Comparison of ENCODE assay signal across 36 mouse cellular contexts in the genomic region with DNA sequence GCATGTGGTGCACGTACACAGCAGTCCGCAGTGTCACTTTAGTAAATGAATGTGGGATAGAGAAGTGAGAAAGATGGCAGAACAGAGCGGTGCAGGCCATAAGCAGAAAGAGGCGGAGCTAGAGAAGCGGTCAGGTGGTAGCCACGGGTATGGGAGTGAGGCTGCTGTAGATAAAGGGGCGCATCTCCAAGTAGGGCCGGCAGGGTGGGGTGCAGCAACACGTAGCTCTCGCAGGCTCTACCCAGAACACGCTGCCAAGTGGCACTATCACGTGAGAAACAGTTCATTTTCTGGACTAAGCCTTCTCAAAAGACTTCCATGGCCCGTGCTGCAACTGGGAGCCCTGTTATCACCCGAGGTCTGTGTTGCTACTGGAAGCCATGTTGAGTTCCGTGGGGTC. TPM values are rescaled to one million over a fixed set of nuclear protein-coding genes. Genes with fewer than 3 reads are reported as not detected.
DNase-seq lines count a peak whose midpoint lies in the region; ATAC-seq and TF ChIP-seq lines count a peak whose summit lies in the region.
"Had no signal": no experiment of that assay in that cellular context is flagged by ENCODE, and none has a peak within 500 bp of the region (broad histone marks: within the 10 kb centered on the region; RNA-seq: fewer than 3 reads in every experiment).

No protein-coding gene starts in this region.

- DNase-seq in intestine, embryonic 14.5 days (ENCODE audit: low spot score): no peak
- no peak for DNase-seq in ES-E14 (ENCODE audit: low read depth, low spot score)
- no peak for DNase-seq in thymus, postnatal 36 days
- DNase-seq in thymus, postnatal 25 days: no peak
- DNase-seq: adrenal gland, adult 2 months; adrenal gland, postnatal 36 days; cerebellum, adult 2 months; cerebellum, postnatal 14 days; gastrocnemius, postnatal 36 days; heart, adult 18-20 months; heart, postnatal 10 days; kidney, postnatal 25 days; liver, postnatal 0 days; lung, postnatal 10 days; right cerebral cortex, adult 18-20 months; spleen, adult 18-20 months had no signal

- H3K36me3 ChIP-seq in intestine, embryonic 14.5 days (ENCODE audit: control insufficient read depth, insufficient read depth, low read length): 0 out of 2 replicates have a peak, but pooled peaks cover 3% of the 10 kb centered on the region
- no peaks in the 10 kb centered on the region for H3K36me3 ChIP-seq in intestine, embryonic 16.5 days (ENCODE audit: control insufficient read depth, insufficient read depth, low read length)
- H3K36me3 ChIP-seq in E14TG2a.4 (ENCODE audit: insufficient read depth, low read length): no peaks in the 10 kb centered on the region
- no peaks in the 10 kb centered on the region for H3K36me3 ChIP-seq in ES-E14 (ENCODE audit: control insufficient read depth, insufficient read depth, low read length, poor library complexity, severe bottlenecking)
- H3K36me3 ChIP-seq: G1E; hindbrain, embryonic 15.5 days; liver, embryonic 12.5 days; neural tube, embryonic 12.5 days had no signal

- no peak for TF ChIP-seq CTCF in E14TG2a.4 (conservative IDR thresholded peaks at IDR 0.05; ENCODE audit: low read length)

- in situ Hi-C loops in ES-E14 (cut with MboI; ENCODE audit: low sequenced_read_pairs in 2 of 2, unreplicated experiment in 2 of 2): no loop called here

- H3K27me3 ChIP-seq in intestine, embryonic 14.5 days (replicated peaks; ENCODE audit: control insufficient read depth, insufficient read depth, low read length): no peaks in the 10 kb centered on the region
- no peaks in the 10 kb centered on the region for H3K27me3 ChIP-seq in intestine, embryonic 16.5 days (replicated peaks; ENCODE audit: control insufficient read depth, insufficient read depth, low read length)
- peaks cover 18% of the 10 kb centered on the region for H3K27me3 ChIP-seq in E14TG2a.4 (ENCODE audit: insufficient read depth, low read length)
- H3K27me3 ChIP-seq: embryonic facial prominence, embryonic 15.5 days; heart, embryonic 12.5 days; hindbrain, embryonic 15.5 days; limb, embryonic 13.5 days; liver, embryonic 12.5 days; neural tube, embryonic 12.5 days; Patski had no signal

- no peak for ATAC-seq in intestine, embryonic 14.5 days (replicated peaks; ENCODE audit: low FRiP score, low TSS enrichment, low read depth)
- no peak for ATAC-seq in intestine, embryonic 16.5 days
- ATAC-seq in megakaryocyte-erythroid progenitor cell, adult 5-6 weeks (replicated peaks; ENCODE audit: low FRiP score, low TSS enrichment, poor library complexity, severe bottlenecking): peak; percentile 96
- ATAC-seq in erythroid progenitor cell, adult 5-6 weeks (replicated peaks; ENCODE audit: low FRiP score, poor library complexity, severe bottlenecking): no peak
- ATAC-seq: activated CD4-positive, CD25-positive, alpha-beta regulatory T cell, adult 4 months; forebrain, embryonic 14.5 days; inflammation-experienced regulatory T-cells, adult 6 months; liver, embryonic 12.5 days; liver, postnatal 0 days; midbrain, embryonic 16.5 days; Patski had no signal

- peaks cover 48% of the 10 kb centered on the region for H3K4me1 ChIP-seq in intestine, embryonic 14.5 days (replicated peaks; ENCODE audit: control insufficient read depth, insufficient read depth, low read length)
- H3K4me1 ChIP-seq in intestine, embryonic 16.5 days (ENCODE audit: control insufficient read depth, insufficient read depth, low read length): peaks cover 16% of the 10 kb centered on the region
- H3K4me1 ChIP-seq in E14TG2a.4 (replicated peaks; ENCODE audit: low read depth, low read length): peaks cover 61% of the 10 kb centered on the region
- H3K4me1 ChIP-seq in ES-E14 (ENCODE audit: control insufficient read depth in 2 of 2, insufficient read depth in 2 of 2, low read length in 2 of 2, poor library complexity in 1 of 2): peaks cover 6 to 23% of the 10 kb centered on the region in 2 experiments
- H3K4me1 ChIP-seq: liver, embryonic 12.5 days had no signal

- H3K4me2 ChIP-seq in intestine, embryonic 14.5 days (ENCODE audit: low read length): no peak overlapping the region
- H3K4me2 ChIP-seq in intestine, embryonic 16.5 days (ENCODE audit: low read depth, low read length): no peak overlapping the region
- H3K4me2 ChIP-seq: embryonic facial prominence, embryonic 15.5 days; heart, embryonic 12.5 days; hindbrain, embryonic 15.5 days; limb, embryonic 13.5 days; liver, embryonic 12.5 days; midbrain, embryonic 11.5 days; neural tube, embryonic 12.5 days had no signal

- H3K27ac ChIP-seq in intestine, embryonic 14.5 days (ENCODE audit: low read depth): peak overlapping the region; percentile 43; the same call in 1 of the 2 replicates
- H3K27ac ChIP-seq in intestine, embryonic 16.5 days (ENCODE audit: low read length): no peak overlapping the region
- no peak overlapping the region for H3K27ac ChIP-seq in ES-E14 (ENCODE audit: insufficient read depth, low read depth, low read length, poor library complexity, severe bottlenecking)
- H3K27ac ChIP-seq: embryonic facial prominence, embryonic 10.5 days; embryonic facial prominence, embryonic 15.5 days; hindbrain, embryonic 15.5 days; limb, embryonic 13.5 days; liver, embryonic 12.5 days; macrophage; neural tube, embryonic 12.5 days had no signal

- no peaks in the 10 kb centered on the region for H3K9me3 ChIP-seq in intestine, embryonic 14.5 days (ENCODE audit: control insufficient read depth, low read length)
- H3K9me3 ChIP-seq in intestine, embryonic 16.5 days (ENCODE audit: control insufficient read depth, low read length): no peaks in the 10 kb centered on the region
- no peaks in the 10 kb centered on the region for H3K9me3 ChIP-seq in E14TG2a.4 (ENCODE audit: low read length)
- no peaks in the 10 kb centered on the region for H3K9me3 ChIP-seq in ES-E14 (ENCODE audit: control insufficient read depth, insufficient read depth, low read depth, low read length)
- H3K9me3 ChIP-seq: embryonic facial prominence, embryonic 10.5 days; embryonic facial prominence, embryonic 15.5 days; G1E; heart, embryonic 12.5 days; hindbrain, embryonic 15.5 days; limb, embryonic 13.5 days; liver, embryonic 12.5 days; neural tube, embryonic 12.5 days had no signal

- H3K4me3 ChIP-seq in intestine, embryonic 14.5 days (ENCODE audit: low read depth, low read length): no peak overlapping the region
- no peak overlapping the region for H3K4me3 ChIP-seq in intestine, embryonic 16.5 days (ENCODE audit: low read length)
- H3K4me3 ChIP-seq in E14TG2a.4 (replicated peaks; ENCODE audit: low read length) (peak overlapping the region; percentile 63), ES-E14 (ENCODE audit: insufficient read depth in 1 of 2, low read depth in 1 of 2, low read length in 2 of 2, poor library complexity in 1 of 2, severe bottlenecking in 1 of 2) (peak overlapping the region; percentile 6 to 19)
- H3K4me3 ChIP-seq: embryonic facial prominence, embryonic 10.5 days; embryonic facial prominence, embryonic 15.5 days; heart, embryonic 12.5 days; hindbrain, embryonic 15.5 days; limb, embryonic 13.5 days; liver, embryonic 12.5 days; myocyte; neural tube, embryonic 12.5 days had no signal

- no peak overlapping the region for H3K9ac ChIP-seq in intestine, embryonic 14.5 days (ENCODE audit: low read length)
- no peak overlapping the region for H3K9ac ChIP-seq in intestine, embryonic 16.5 days (ENCODE audit: low read depth, low read length)
- H3K9ac ChIP-seq in ES-E14 (ENCODE audit: insufficient read depth, low read depth, low read length, poor library complexity, severe bottlenecking): peak overlapping the region; percentile 47; the same call in 1 of the 2 replicates
- H3K9ac ChIP-seq: embryonic facial prominence, embryonic 15.5 days; heart, embryonic 12.5 days; hindbrain, embryonic 15.5 days; limb, embryonic 13.5 days; liver, embryonic 12.5 days; liver, postnatal 0 days; neural tube, embryonic 12.5 days had no signal

- WGBS in intestine, embryonic 14.5 days: 86% methylated on average over 15 of the region's 15 CpGs
- WGBS in intestine, embryonic 16.5 days: 81% methylated on average over 15 of the region's 15 CpGs

TF ChIP-seq in ES-E14, 5 proteins besides CTCF, POLR2A, EP300 and RAD21:
- TF ChIP-seq HCFC1 (IDR thresholded peaks at IDR 0.05; ENCODE audit: borderline replicate concordance, insufficient read depth, low read length) (no peak), CHD2 (IDR thresholded peaks at IDR 0.05; ENCODE audit: low read depth, low read length) (no peak), MAFK (IDR thresholded peaks at IDR 0.05; ENCODE audit: insufficient read depth, low read depth, low read length) (no peak)
TF ChIP-seq in ES-E14: peak in this region for 0.

RNA-seq across cellular contexts. Expression of gene Nxn, which starts 32.2 kb away (rescaled TPM):
- polyA plus RNA-seq in intestine, embryonic 14.5 days (2014; fragmentation: Nextera tagmentation; extraction: Ambion mirVana): 45.8 and 51.4 TPM in 2 replicates
- 20.1 and 25.7 TPM in 2 replicates for polyA plus RNA-seq in intestine, embryonic 16.5 days (2015; fragmentation: Nextera tagmentation; extraction: Ambion mirVana)
- total RNA-seq in ES-E14 (2012; rRNA removed): 42.5 and 48.0 TPM in 2 replicates
- total RNA-seq in megakaryocyte-erythroid progenitor cell, adult 5-6 weeks (2014; fragmentation: Nextera tagmentation): 3.0 and 8.8 TPM in 2 replicates
- 4.0 and 4.5 TPM in 2 replicates for total RNA-seq in megakaryocyte-erythroid progenitor cell, adult 5-6 weeks (2017)
- 1.4 and 2.1 TPM in 2 replicates for total RNA-seq in erythroid progenitor cell, adult 5-6 weeks (2015; ENCODE audit: low replicate concordance)
- 0.98 TPM in 1 of 2 replicates, not detected in the other for total RNA-seq in erythroid progenitor cell, adult 5-6 weeks (2017; ENCODE audit: low replicate concordance)

RNA-seq across cellular contexts. Expression of gene Timm22, which starts 40.0 kb away (rescaled TPM):
- polyA plus RNA-seq in intestine, embryonic 14.5 days (2014; fragmentation: Nextera tagmentation; extraction: Ambion mirVana): 117 and 119 TPM in 2 replicates
- polyA plus RNA-seq in intestine, embryonic 16.5 days (2015; fragmentation: Nextera tagmentation; extraction: Ambion mirVana): 92.8 and 96.6 TPM in 2 replicates
- total RNA-seq in ES-E14 (2012; rRNA removed): 72.1 and 74.5 TPM in 2 replicates
- total RNA-seq in megakaryocyte-erythroid progenitor cell, adult 5-6 weeks (2014; fragmentation: Nextera tagmentation): 24.6 and 28.1 TPM in 2 replicates
- total RNA-seq in megakaryocyte-erythroid progenitor cell, adult 5-6 weeks (2017): 8.6 and 11.2 TPM in 2 replicates
- total RNA-seq in erythroid progenitor cell, adult 5-6 weeks (2015; ENCODE audit: low replicate concordance): 4.2 and 4.7 TPM in 2 replicates
- 2.3 and 4.0 TPM in 2 replicates for total RNA-seq in erythroid progenitor cell, adult 5-6 weeks (2017; ENCODE audit: low replicate concordance)

Comparison
In these comparisons a context has a peak if more than half of its experiments do, and no peak if none do; other contexts are left out.
1. H3K4me3 ChIP-seq: peak in E14TG2a.4 (single experiment) and ES-E14 (2 of 2); none in intestine, embryonic 14.5 days (single experiment) and intestine, embryonic 16.5 days (single experiment).